Mouse (Mus musculus) heart, adult 8-10 months (tissue): Measurements from ENCODE around the gene Ap1g2. TPM values are rescaled to one million over a fixed set of nuclear protein-coding genes. Genes with fewer than 3 reads are reported as not detected.

Experiments used
- DNase-seq: peaks from one replicate; pipeline ENCODE4 v3.0.0; 2022; ENCODE audit warnings: low spot score
- total RNA-seq, 4 experiments: library from RNA; stranded (reverse); gene quantifications; 2 replicates each; pipeline ENCODE4 v1.2.4; 2022

The Ap1g2 gene
- total RNA-seq, 4 experiments from 2014 or later, result 2.7 to 4.5 (median 4.1) TPM

GRCm38 (mm10) chr14:55113975-55114645, 7.7 kb upstream of the Ap1g2 start:
- DNase-seq, result no peak

DNA sequence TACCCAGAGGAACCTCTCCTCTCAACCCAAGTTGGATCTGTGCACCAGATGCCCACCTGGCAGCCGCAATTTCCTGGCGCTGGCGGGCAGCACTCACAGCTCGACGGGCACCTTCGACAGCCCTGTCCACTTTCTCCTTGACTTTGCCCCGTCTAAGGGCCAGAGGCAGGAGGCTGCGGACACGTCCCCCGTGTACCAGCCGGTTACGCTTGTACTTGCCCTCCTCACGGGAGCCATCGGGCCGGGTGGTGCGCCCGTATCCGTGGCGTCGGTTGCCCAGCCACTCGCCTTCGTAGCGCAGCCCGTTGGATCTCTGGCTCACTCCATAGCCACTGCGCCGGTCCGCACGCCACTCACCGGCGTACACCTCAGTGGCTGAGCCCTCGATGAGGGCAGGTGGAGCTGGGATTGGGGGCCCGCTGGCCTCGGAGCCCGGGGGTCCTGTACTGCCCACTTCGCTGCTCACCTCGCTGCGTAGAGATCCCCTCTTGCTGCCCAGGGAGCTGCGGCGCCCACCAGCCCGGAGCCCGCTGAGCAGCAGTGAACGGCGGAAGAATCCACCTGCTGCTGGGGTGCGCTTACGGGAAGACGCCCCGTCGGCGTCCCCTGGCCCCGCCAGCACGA, 7.1 kb upstream of the Ap1g2 start:
- DNase-seq, result no peak

DNA sequence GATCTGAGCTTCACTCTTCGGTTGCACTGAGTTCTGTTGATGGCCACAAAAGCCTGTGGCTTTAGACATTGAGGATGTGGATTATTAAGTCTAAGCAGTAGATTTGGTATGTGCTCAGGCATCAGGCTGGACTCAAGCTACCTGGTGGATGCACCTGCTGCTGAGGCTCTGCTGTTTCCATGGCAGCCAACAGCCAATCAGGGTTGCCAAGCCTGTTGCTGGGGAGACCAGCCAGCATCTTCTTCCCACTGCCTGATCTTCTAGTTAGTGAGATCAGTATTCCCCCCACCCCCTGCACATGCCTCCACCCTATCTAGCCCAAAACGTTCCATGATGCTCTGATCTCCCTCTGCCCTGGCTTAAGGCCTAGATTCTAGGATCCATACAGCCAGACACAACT, 5.3 kb upstream of the Ap1g2 start:
- no peak for DNase-seq

GRCm38 (mm10) chr14:55110076-55110475, 3.7 kb upstream of the Ap1g2 start:
- DNase-seq, result no peak

- DNase-seq, result no peak
Measured at GRCm38 (mm10) chr14:55109048-55109873, 2.9 kb upstream of the Ap1g2 start.

DNA sequence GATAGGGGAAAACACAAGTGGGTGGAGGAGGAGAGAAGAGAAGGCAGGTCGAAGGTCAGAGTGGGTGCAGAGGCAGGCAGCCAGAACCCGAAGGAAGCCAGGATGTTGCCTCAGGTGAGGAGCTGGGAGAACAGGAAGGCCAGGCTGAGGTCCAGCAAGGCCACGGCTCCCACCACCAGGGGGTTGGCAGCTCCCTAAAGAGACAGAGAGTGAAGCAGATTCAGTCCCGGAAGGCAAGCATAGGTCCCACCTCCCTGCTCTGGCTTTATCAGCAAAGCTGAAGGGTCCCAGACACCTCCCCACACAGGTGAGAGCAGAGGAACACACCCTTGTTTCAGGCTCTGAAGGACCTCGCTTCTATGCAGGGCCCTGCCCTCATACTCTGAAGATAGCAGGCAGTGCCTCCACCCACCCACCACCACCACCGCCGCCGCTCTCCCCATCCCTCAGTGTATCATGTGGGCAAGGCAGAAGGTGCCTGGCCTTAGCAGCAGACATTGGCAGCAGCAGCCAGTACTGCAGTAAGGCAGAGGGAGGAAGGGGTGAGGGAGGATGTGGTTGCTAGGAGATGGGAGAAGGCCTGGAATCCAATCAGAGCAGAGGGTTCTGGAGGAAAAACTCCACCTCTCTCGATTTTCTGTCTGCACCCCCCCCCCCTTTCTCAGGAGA, 1.9 kb upstream of the Ap1g2 start:
- DNase-seq, result no peak

GRCm38 (mm10) chr14:55106990-55107389, 597 bp upstream of the Ap1g2 start:
- no peak for DNase-seq

- no peak for DNase-seq
Measured at GRCm38 (mm10) chr14:55105386-55105785, 1.0 kb downstream of the Ap1g2 start.

DNA sequence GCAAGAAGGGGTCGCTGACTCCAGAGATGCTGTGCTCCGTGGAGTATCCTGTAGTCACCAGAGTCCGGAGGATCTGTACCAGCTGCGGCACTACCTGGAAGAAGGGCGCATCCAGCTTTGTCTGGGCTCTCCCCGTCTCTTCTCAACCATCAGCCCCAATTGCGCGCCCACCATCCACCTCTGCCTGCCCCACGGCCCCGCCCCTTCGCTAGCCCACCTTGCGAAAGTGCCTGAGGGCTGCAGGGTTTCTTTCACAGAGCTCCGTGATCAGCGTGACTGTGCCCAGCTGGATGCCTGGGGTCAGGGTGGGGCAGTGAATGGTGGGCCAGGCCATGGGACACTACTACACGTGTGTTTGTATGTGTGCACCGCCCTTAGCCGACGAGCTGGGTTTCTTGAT, 2.0 kb downstream of the Ap1g2 start:
- DNase-seq, result no peak

DNA sequence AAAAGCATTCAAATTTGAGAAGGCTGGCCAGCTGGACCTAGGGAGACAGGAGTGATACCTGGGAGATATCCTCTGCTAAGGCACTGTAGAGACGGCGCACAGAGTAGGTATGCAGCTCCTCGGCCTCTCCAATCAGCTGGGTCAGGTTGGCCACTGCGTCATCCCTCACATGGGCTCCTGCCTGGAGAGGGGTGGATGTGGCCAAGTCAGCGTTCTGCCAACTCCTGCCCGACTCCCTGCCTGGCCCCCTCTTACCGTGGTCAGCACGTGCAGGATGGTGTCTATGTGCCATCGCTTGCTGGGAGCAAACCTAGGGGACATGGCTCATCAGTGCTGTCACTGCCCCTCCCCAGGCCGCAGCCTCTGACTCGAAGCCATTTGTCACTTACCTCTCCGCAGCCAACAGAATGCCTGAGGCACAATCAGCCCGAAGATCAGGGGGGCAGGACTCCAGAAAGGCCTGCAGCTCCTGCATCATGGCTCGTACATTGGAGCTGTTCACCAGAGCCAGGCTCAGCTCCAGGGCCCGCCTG, 4.1 kb downstream of the Ap1g2 start:
- no peak for DNase-seq

DNA sequence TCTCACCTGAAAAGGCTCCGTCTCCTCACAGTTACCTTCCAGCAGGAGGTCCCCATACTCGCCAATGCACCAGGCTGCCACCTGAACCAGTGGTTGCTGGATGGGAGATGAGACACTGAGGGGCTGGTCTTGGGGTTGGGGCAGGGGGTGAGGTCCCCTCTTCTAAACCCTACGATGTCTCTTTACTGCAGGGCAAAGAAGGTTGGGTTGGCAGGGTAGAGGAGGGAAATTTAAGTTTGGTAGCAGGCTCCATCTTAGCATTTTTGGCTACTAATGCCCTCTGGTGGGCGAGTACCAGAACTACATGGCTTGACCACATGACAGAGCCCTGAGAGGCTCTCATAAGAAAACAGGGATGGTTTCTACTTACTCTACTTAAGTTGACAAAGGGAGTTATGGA, 4.8 kb downstream of the Ap1g2 start:
- DNase-seq, result peak; percentile 43

DNA sequence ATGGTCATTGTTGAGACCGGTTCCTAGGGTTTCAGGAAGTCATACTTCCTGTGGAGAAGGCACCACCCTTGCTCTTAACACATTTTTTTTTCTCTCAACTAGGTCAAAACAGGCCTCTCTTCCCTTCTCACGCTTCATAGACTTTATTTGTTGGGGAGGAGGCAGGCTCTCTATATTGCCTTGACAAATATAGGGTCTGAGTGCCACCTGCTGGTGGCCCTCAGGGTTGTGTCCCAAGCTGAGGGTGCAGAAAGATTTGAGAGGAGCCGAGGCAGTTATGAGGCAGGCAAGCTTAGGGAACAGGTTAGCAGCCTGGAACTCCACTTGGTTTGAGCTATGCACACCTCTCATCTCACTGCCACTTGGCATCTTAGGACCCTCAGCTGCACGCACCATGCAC, 8.3 kb downstream of the Ap1g2 start:
- DNase-seq, result no peak

DNA sequence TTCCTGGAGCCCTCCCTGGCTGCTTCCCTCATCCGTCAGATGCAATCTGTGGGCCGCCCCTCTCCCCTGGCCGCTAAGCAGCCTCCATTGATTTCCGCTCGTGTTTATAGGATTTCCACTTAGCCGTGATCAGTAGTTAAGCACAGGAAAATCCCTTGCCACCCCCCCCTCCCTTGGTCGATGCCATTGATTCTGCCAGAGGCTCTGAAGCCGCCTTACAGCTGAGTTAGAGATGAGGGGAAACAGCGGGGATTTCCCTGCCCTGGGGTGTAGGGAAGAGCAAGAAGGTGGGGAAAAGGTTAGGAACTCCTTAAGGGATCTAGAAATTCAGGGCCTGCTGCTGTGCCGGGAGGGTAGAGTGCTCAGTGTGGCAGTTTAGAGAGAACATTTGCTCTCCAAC, 8.7 kb downstream of the Ap1g2 start:
- no peak for DNase-seq

GRCm38 (mm10) chr14:55096573-55097087, 9.8 kb downstream of the Ap1g2 start:
- no peak for DNase-seq

DNA sequence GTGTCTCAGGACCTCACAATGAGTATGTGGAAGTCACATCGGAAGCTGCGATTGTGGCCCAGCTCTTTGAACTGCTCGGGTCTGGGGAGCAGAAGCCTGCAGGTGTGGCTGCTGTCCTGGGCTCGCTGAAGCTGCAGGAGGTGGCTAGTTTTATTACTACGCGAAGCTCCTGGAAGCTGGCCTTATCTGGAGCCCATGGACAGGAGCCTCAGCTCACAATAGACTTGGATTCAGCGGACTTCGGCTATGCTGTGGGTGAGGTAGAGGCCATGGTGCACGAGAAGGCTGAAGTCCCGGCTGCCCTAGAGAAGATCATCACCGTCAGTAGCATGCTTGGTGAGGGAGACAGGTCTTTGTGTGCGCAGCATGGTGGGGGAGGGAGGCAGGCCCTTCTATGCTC, 10.7 kb downstream of the Ap1g2 start:
- no peak for DNase-seq

- no peak for DNase-seq
Measured at GRCm38 (mm10) chr14:55095263-55095662, 11.1 kb downstream of the Ap1g2 start.

DNA sequence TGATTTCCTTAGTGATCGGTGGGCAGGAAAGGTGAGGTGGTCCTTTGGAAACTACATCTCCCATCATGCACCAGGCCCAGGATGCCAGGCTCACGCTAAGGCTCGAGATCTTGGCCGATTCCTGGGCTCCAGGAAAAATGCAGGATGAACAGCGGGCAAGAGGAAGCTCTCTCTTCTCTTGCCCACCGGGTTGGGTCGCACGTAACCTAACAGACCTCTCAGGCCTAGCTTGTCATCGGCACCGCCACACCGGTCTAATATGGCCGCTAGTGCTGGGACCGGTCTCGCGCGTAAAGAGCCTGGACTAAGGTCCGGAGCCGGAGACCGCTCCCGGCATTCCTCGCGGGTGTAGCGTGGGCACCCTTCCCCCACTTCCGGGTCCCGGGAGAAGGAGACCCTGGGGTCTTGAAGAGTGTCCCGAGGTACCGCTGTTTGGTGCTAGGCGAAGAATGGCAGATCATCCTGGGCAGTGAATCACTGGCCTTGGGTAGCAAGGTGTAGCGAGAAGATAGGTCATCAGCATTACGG, 11.6 kb downstream of the Ap1g2 start, which contains the start of gene Thtpa:
Gene Thtpa, plus strand, starts transcription at position 81 of the 528 bp plus-strand sequence.
- DNase-seq, result peak; percentile 71

DNA sequence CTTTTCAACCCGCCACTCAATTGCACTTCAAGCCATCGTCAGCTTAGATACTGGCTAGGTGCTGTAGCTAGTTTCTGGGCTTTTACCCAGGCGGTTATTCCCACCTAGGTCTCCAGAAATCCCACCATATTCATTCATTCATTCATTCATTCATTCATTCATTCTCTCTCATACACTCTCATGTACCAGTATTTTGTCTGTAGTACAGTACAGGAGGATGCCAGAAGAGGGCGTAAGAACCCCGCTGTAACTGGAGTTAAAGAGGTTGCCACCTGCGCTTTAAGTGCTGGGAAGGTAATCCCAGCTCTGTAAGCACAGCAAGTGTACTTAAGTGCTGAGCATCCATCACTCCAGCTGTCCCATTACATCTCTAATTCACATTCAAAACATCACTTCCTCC, 12.5 kb downstream of the Ap1g2 start:
- DNase-seq, result no peak

- peak; percentile 92 for DNase-seq
Measured at GRCm38 (mm10) chr14:55092011-55092577, 14.3 kb downstream of the Ap1g2 start, which contains the start of gene Zfhx2. TSS of gene Zfhx2 (minus strand) at chr14:55092324.

- no peak for DNase-seq
Measured at GRCm38 (mm10) chr14:55091209-55091865, 15.1 kb downstream of the Ap1g2 start.
